Mouse (Mus musculus): ENCODE data around the gene Ing1. TPM values are rescaled to one million over a fixed set of nuclear protein-coding genes. Genes with fewer than 3 reads are reported as not detected.
A peak's percentile ranks its signal among the peaks of the same experiment; 100 is the strongest.
"Not testable (repeated sequence)": the region's sequence is repeated elsewhere in the genome, so short reads cannot be mapped to it uniquely, and the experiment has no call there.

Gene Ing1
- polyA plus RNA-seq, 1 experiment, result 21.8 TPM

DNA sequence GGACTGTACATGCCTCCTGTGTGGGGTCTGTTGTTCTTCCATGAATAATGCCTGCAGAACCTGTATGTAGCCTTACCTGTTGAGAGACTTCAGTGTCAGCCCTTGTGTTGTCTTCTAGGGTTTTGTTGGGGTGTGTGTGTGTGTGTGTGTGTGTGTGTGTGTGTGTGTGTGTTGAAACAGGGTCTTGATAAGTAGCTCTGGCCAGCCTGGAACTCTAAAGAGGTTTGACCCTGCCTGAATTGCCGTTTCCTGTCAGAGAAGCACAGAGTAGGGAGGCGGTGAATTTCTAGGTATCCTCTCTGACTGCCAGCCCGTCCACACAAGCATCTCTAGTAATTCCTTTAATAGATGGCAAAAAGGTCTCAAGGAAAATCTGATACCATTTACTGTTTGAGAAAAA lies 4.1 kb downstream of the Ing1 start:
- Histone ChIP-seq H3K4me3 (peak overlapping the region; percentile 73), H3K4me2 (ENCODE audit: low read depth) (peak overlapping the region; percentile 91), H3ac (ENCODE audit: control insufficient read depth, insufficient read length) (no peak overlapping the region), H3K79me2 (ENCODE audit: control insufficient read depth, insufficient read depth) (peaks cover 39% of the 10 kb centered on the region), H3K36me3 (ENCODE audit: control insufficient read depth, insufficient read depth) (no peaks in the 10 kb centered on the region), H3K27me3 (ENCODE audit: control insufficient read depth, insufficient read depth, insufficient read length) (no peaks in the 10 kb centered on the region)
- TF ChIP-seq REST (IDR thresholded peaks at IDR 0.05; ENCODE audit: insufficient read depth, insufficient read length), result no peak
- no peak for TF ChIP-seq MYOG (IDR thresholded peaks at IDR 0.05; ENCODE audit: control insufficient read depth in 1 of 3, insufficient read depth in 1 of 3, insufficient read length in 2 of 3, low read depth in 2 of 3)
- no peak for TF ChIP-seq E2F4 (IDR thresholded peaks at IDR 0.05; ENCODE audit: insufficient read depth)
- no peak for TF ChIP-seq POLR2A (IDR thresholded peaks at IDR 0.05; ENCODE audit: insufficient read length, low read depth)
- TF ChIP-seq TCF3 (IDR thresholded peaks at IDR 0.05; ENCODE audit: insufficient read length, low read depth), result no peak
- TF ChIP-seq SRF (IDR thresholded peaks at IDR 0.05; ENCODE audit: control insufficient read depth, insufficient read length, low read depth), result no peak
- TF ChIP-seq CEBPB (IDR thresholded peaks at IDR 0.05; ENCODE audit: insufficient read depth, poor library complexity, severe bottlenecking), result no peak
- TF ChIP-seq MAX (IDR thresholded peaks at IDR 0.05; ENCODE audit: low read depth), result no peak
- no peak for TF ChIP-seq TCF12 (IDR thresholded peaks at IDR 0.05; ENCODE audit: insufficient read depth, poor library complexity, severe bottlenecking)

DNA sequence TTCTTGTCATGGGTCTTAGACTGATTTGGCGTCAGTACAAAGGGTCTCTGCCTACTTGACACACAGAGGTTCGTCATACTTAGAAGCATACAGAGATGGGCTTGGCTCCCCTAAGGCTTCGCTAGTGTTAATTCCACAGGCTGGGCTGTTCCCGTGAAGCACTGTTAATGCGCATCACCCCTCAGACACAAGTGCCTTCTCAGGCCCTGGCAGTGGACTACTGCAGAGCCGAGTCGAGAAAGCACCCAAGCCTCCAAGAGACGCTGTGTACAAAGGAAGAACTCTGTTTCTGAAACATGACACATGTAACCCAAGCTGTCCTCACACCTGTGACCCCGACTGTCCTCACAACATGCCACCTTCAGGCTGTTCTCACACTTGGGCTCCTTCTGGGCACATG lies 4.8 kb downstream of the Ing1 start:
- no peaks in the 10 kb centered on the region for H3K27me3 ChIP-seq (ENCODE audit: control insufficient read depth, insufficient read depth, insufficient read length)
- H3K79me2 ChIP-seq (ENCODE audit: control insufficient read depth, insufficient read depth), result peaks cover 39% of the 10 kb centered on the region
- peak in 1 of 3 experiments; percentile 51 for TF ChIP-seq MYOD1 (IDR thresholded peaks at IDR 0.05; ENCODE audit: control insufficient read depth in 1 of 3, insufficient read length in 2 of 3, low read depth in 2 of 3)
- TF ChIP-seq MAX (IDR thresholded peaks at IDR 0.05; ENCODE audit: low read depth), result no peak
- H3K4me3 ChIP-seq, result no peak overlapping the region
- peak overlapping the region; percentile 91 for H3K4me2 ChIP-seq (ENCODE audit: low read depth)
- no peaks in the 10 kb centered on the region for H3K36me3 ChIP-seq (ENCODE audit: control insufficient read depth, insufficient read depth)
- no peak overlapping the region for H3ac ChIP-seq (ENCODE audit: control insufficient read depth, insufficient read length)

DNA sequence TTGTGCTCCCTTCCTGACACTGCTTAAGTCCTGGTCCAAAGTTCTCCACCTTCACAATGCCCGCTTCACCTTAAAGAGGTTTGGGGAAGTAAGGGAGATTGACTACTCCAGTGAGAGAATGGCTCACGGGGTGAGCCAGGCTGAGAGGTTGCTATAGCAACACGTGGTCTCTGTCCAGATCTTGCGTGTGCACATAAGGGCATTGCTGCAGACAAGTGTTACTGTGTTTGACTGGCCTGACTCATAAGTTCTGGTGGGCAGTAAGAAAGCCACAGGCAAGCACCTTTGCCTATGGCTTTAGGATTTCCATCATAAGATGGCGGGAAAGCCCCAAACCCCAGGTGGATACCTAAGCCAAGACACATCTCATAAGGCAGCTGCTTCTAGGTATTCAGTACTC lies 8.9 kb downstream of the Ing1 start:
- peaks cover 28% of the 10 kb centered on the region for H3K79me2 ChIP-seq (ENCODE audit: control insufficient read depth, insufficient read depth)
- no peak overlapping the region for H3K4me3 ChIP-seq
- TF ChIP-seq TCF12 (IDR thresholded peaks at IDR 0.05; ENCODE audit: insufficient read depth, poor library complexity, severe bottlenecking), result no peak
- no peak for TF ChIP-seq E2F4 (IDR thresholded peaks at IDR 0.05; ENCODE audit: insufficient read depth)
- no peak for TF ChIP-seq SRF (IDR thresholded peaks at IDR 0.05; ENCODE audit: control insufficient read depth, insufficient read length, low read depth)
- TF ChIP-seq USF1 (IDR thresholded peaks at IDR 0.05; ENCODE audit: low read depth), result no peak
- no peak for TF ChIP-seq CEBPB (IDR thresholded peaks at IDR 0.05; ENCODE audit: insufficient read depth, poor library complexity, severe bottlenecking)
- TF ChIP-seq REST (IDR thresholded peaks at IDR 0.05; ENCODE audit: insufficient read depth, insufficient read length), result no peak
- TF ChIP-seq MYOD1 (IDR thresholded peaks at IDR 0.05; ENCODE audit: control insufficient read depth in 1 of 3, insufficient read length in 2 of 3, low read depth in 2 of 3), result no peak
- TF ChIP-seq POLR2A (IDR thresholded peaks at IDR 0.05; ENCODE audit: insufficient read length, low read depth), result no peak
- no peak for TF ChIP-seq MAX (IDR thresholded peaks at IDR 0.05; ENCODE audit: low read depth)
- no peak for TF ChIP-seq MYOG (IDR thresholded peaks at IDR 0.05; ENCODE audit: control insufficient read depth in 1 of 3, insufficient read depth in 1 of 3, insufficient read length in 2 of 3, low read depth in 2 of 3)
- TF ChIP-seq POLR2AphosphoS2 (IDR thresholded peaks at IDR 0.05; ENCODE audit: insufficient read length, low read depth), result no peak
- no peak for TF ChIP-seq TCF3 (IDR thresholded peaks at IDR 0.05; ENCODE audit: insufficient read length, low read depth)
- no peaks in the 10 kb centered on the region for H3K36me3 ChIP-seq (ENCODE audit: control insufficient read depth, insufficient read depth)
- no peak overlapping the region for H3ac ChIP-seq (ENCODE audit: control insufficient read depth, insufficient read length)
- no peaks in the 10 kb centered on the region for H3K27me3 ChIP-seq (ENCODE audit: control insufficient read depth, insufficient read depth, insufficient read length)
- H3K4me2 ChIP-seq (ENCODE audit: low read depth), result no peak overlapping the region

DNA sequence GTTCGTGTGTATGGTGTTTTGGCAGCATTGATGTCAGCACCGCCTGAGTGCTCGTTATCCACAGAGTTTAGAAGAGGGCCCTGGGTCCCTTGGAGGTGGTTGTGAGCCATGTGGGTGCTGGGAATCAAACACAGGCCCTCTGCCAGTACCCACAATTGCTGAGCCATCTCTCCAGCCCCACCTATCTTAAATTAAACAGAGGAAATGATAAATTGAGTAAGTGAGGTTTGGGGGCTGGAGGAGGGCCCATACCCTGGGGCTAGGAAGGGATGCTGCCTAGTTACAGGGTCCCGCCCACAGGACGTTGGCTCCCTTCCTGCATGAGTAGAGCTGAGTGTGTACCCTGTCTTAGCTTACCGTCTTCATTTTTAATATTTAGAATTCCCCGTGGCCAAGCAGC lies 9.3 kb downstream of the Ing1 start:
- no peaks in the 10 kb centered on the region for H3K27me3 ChIP-seq (ENCODE audit: control insufficient read depth, insufficient read depth, insufficient read length)
- H3K79me2 ChIP-seq (ENCODE audit: control insufficient read depth, insufficient read depth), result peaks cover 23% of the 10 kb centered on the region
- H3K36me3 ChIP-seq (ENCODE audit: control insufficient read depth, insufficient read depth), result no peaks in the 10 kb centered on the region
- no peak overlapping the region for H3K4me2 ChIP-seq (ENCODE audit: low read depth)
- TF ChIP-seq USF1 (IDR thresholded peaks at IDR 0.05; ENCODE audit: low read depth), result no peak
- no peak for TF ChIP-seq TCF3 (IDR thresholded peaks at IDR 0.05; ENCODE audit: insufficient read length, low read depth)
- no peak for TF ChIP-seq CEBPB (IDR thresholded peaks at IDR 0.05; ENCODE audit: insufficient read depth, poor library complexity, severe bottlenecking)
- TF ChIP-seq SRF (IDR thresholded peaks at IDR 0.05; ENCODE audit: control insufficient read depth, insufficient read length, low read depth), result no peak
- no peak for TF ChIP-seq TCF12 (IDR thresholded peaks at IDR 0.05; ENCODE audit: insufficient read depth, poor library complexity, severe bottlenecking)
- TF ChIP-seq REST (IDR thresholded peaks at IDR 0.05; ENCODE audit: insufficient read depth, insufficient read length), result no peak
- no peak for TF ChIP-seq MYOD1 (IDR thresholded peaks at IDR 0.05; ENCODE audit: control insufficient read depth in 1 of 3, insufficient read length in 2 of 3, low read depth in 2 of 3)
- TF ChIP-seq POLR2AphosphoS2 (IDR thresholded peaks at IDR 0.05; ENCODE audit: insufficient read length, low read depth), result no peak
- TF ChIP-seq POLR2A (IDR thresholded peaks at IDR 0.05; ENCODE audit: insufficient read length, low read depth), result no peak
- no peak for TF ChIP-seq MAX (IDR thresholded peaks at IDR 0.05; ENCODE audit: low read depth)
- no peak for TF ChIP-seq E2F4 (IDR thresholded peaks at IDR 0.05; ENCODE audit: insufficient read depth)
- TF ChIP-seq MYOG (IDR thresholded peaks at IDR 0.05; ENCODE audit: control insufficient read depth in 1 of 3, insufficient read depth in 1 of 3, insufficient read length in 2 of 3, low read depth in 2 of 3), result no peak
- H3K4me3 ChIP-seq, result no peak overlapping the region
- no peak overlapping the region for H3ac ChIP-seq (ENCODE audit: control insufficient read depth, insufficient read length)

DNA sequence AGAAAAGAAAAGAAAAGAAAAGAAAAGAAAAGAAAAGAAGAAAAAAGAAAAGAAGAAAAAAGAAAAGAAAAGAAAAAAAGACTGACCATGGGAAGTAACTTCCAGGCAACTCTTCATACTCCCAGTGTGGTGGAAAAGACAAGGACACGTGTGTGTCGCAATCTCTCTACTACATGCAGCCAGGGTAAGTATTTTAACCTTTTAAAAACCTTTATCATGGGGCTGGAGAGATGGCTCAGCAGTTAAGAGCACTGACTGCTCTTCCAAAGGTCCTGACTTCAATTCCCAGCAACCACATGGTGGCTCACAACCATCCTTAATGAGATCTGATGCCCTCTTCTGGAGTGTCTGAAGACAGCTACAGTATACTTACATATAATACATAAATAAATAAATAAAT lies 12.8 kb downstream of the Ing1 start:
- not testable (repeated sequence) for H3K79me2 ChIP-seq (ENCODE audit: control insufficient read depth, insufficient read depth); H3K36me3 ChIP-seq (ENCODE audit: control insufficient read depth, insufficient read depth); H3ac ChIP-seq (ENCODE audit: control insufficient read depth, insufficient read length); H3K27me3 ChIP-seq (ENCODE audit: control insufficient read depth, insufficient read depth, insufficient read length); H3K4me2 ChIP-seq (ENCODE audit: low read depth); H3K4me3 ChIP-seq

Measured in myocyte (in vitro differentiated cells).